Mouse (Mus musculus) midbrain, embryonic 15.5 days (tissue): ENCODE results near the gene Fermt2. TPM values are rescaled to one million over a fixed set of nuclear protein-coding genes. Genes with fewer than 3 reads are reported as not detected.
"Not testable (repeated sequence)": the region's sequence is repeated elsewhere in the genome, so short reads cannot be mapped to it uniquely, and the experiment has no call there.

ENCODE experiments used
- ATAC-seq: fragments of 200-750 bp; cut with Nextera tagmentation; replicated peaks from 2 replicates; pipeline ENCODE4 v1.8.0; 2017; ENCODE audit warnings: moderate TSS enrichment
- H3K27ac ChIP-seq: fragments of 300-500 bp; sonication (generic); 2 replicates; pipeline ENCODE4 v1.5.1; 2015; ENCODE audit warnings: mild to moderate bottlenecking, inconsistent platforms
- H3K27me3 ChIP-seq: fragments of 300-500 bp; sonication (generic); replicated peaks from 2 replicates; pipeline ENCODE4 v1.6.1; 2015; ENCODE audit warnings: inconsistent platforms
- H3K36me3 ChIP-seq: fragments of 300-500 bp; sonication (generic); replicated peaks from 2 replicates; pipeline ENCODE4 v1.6.1; 2015; ENCODE audit warnings: inconsistent platforms
- H3K4me1 ChIP-seq: fragments of 300-500 bp; sonication (generic); 2 replicates; pipeline ENCODE4 v1.6.1; 2015; ENCODE audit warnings: inconsistent platforms
- H3K4me2 ChIP-seq: fragments of 300-500 bp; sonication (generic); 2 replicates; pipeline ENCODE4 v1.6.1; 2015; ENCODE audit warnings: inconsistent platforms, mild to moderate bottlenecking, moderate library complexity
- H3K4me3 ChIP-seq: fragments of 300-500 bp; sonication (generic); 2 replicates; pipeline ENCODE4 v1.5.1; 2015; ENCODE audit warnings: mild to moderate bottlenecking, inconsistent platforms
- H3K9ac ChIP-seq: fragments of 300-500 bp; sonication (generic); 2 replicates; pipeline ENCODE4 v1.6.1; 2015; ENCODE audit warnings: mild to moderate bottlenecking, inconsistent platforms
- H3K9me3 ChIP-seq: fragments of 300-500 bp; sonication (generic); 2 replicates; pipeline ENCODE4 v1.6.1; 2016; ENCODE audit warnings: inconsistent platforms
- WGBS: fragments of 180-500 bp; shearing (Covaris S2); methylation state at CpG from one replicate; pipeline ENCODE4 v1.1.7; 2015; ENCODE audit warnings: mixed read lengths; 5-methylcytosine and 5-hydroxymethylcytosine counted together
- polyA plus RNA-seq: library from polyadenylated mRNA; unstranded; fragments of >200 nt; fragmentation: Nextera tagmentation; extraction: Ambion mirVana; gene quantifications from 2 replicates; pipeline ENCODE4 v1.2.1, GENCODE M21; 2015

Fermt2 gene
- polyA plus RNA-seq, 1 experiment from 2014 or later, result 55.3 TPM

- no peak overlapping the region for H3K4me3 ChIP-seq
- WGBS, result 93% methylated on average over 10 of the region's 10 CpGs
- H3K27ac ChIP-seq, result no peak overlapping the region
- H3K9me3 ChIP-seq, result no peaks in the 10 kb centered on the region
- H3K27me3 ChIP-seq, result no peaks in the 10 kb centered on the region
- ATAC-seq, result no peak
- peaks cover 21% of the 10 kb centered on the region for H3K4me1 ChIP-seq
- H3K9ac ChIP-seq, result no peak overlapping the region
- no peaks in the 10 kb centered on the region for H3K36me3 ChIP-seq
- no peak overlapping the region for H3K4me2 ChIP-seq
Observed at GRCm38 (mm10) chr14:45504422-45505113, 25.4 kb downstream of the Fermt2 start.

GRCm38 (mm10) chr14:45503934-45504333 is 26.0 kb downstream of the Fermt2 start:
- no peaks in the 10 kb centered on the region for H3K36me3 ChIP-seq
- ATAC-seq, result no peak

GRCm38 (mm10) chr14:45500052-45500451 is 29.9 kb downstream of the Fermt2 start:
- H3K9ac ChIP-seq, result no peak overlapping the region
- no peaks in the 10 kb centered on the region for H3K27me3 ChIP-seq
- H3K27ac ChIP-seq, result no peak overlapping the region
- no peak overlapping the region for H3K4me2 ChIP-seq
- H3K9me3 ChIP-seq, result no peaks in the 10 kb centered on the region
- no peak overlapping the region for H3K4me3 ChIP-seq
- 0 out of 2 replicates have a peak, but pooled peaks have one; percentile 65 for ATAC-seq
- no peaks in the 10 kb centered on the region for H3K36me3 ChIP-seq
- WGBS, result 78% methylated on average over 11 of the region's 11 CpGs
- no peaks in the 10 kb centered on the region for H3K4me1 ChIP-seq

More at GRCm38 (mm10) chr14:45503934-45504333, 26.0 kb downstream of the Fermt2 start:
- Histone ChIP-seq H3K9ac (no peak overlapping the region), H3K27me3 (no peaks in the 10 kb centered on the region), H3K4me3 (no peak overlapping the region), H3K27ac (no peak overlapping the region), H3K4me1 (peaks cover 16% of the 10 kb centered on the region), H3K9me3 (no peaks in the 10 kb centered on the region), H3K4me2 (no peak overlapping the region)
- WGBS, result 71% methylated on average over 3 of the region's 3 CpGs

- no peaks in the 10 kb centered on the region for H3K4me1 ChIP-seq
- H3K36me3 ChIP-seq, result no peaks in the 10 kb centered on the region
- no peaks in the 10 kb centered on the region for H3K9me3 ChIP-seq
- no peak overlapping the region for H3K27ac ChIP-seq
- no peak overlapping the region for H3K4me3 ChIP-seq
- WGBS, result 65% methylated on average over 3 of the region's 3 CpGs
- no peaks in the 10 kb centered on the region for H3K27me3 ChIP-seq
- ATAC-seq, result no peak
- H3K9ac ChIP-seq, result no peak overlapping the region
- H3K4me2 ChIP-seq, result no peak overlapping the region
Observed at GRCm38 (mm10) chr14:45497116-45497515, 32.8 kb downstream of the Fermt2 start.

GRCm38 (mm10) chr14:45495810-45496209 is 34.1 kb downstream of the Fermt2 start:
- not testable (repeated sequence) for H3K4me3 ChIP-seq, H3K9me3 ChIP-seq, H3K27ac ChIP-seq, ATAC-seq, H3K4me2 ChIP-seq, H3K4me1 ChIP-seq, H3K36me3 ChIP-seq, H3K9ac ChIP-seq, H3K27me3 ChIP-seq
- 97% methylated on average over 14 of the region's 14 CpGs for WGBS

- Histone ChIP-seq H3K9ac (no peak overlapping the region), H3K4me2 (no peak overlapping the region), H3K4me3 (no peak overlapping the region), H3K4me1 (no peaks in the 10 kb centered on the region), H3K36me3 (no peaks in the 10 kb centered on the region), H3K27ac (no peak overlapping the region), H3K9me3 (no peaks in the 10 kb centered on the region), H3K27me3 (no peaks in the 10 kb centered on the region)
- no peak for ATAC-seq
- 94% methylated on average over 4 of the region's 4 CpGs for WGBS
Observed at GRCm38 (mm10) chr14:45493891-45494290, 36.0 kb downstream of the Fermt2 start.

- H3K4me3 ChIP-seq, result no peak overlapping the region
- no peak overlapping the region for H3K27ac ChIP-seq
- no peak overlapping the region for H3K9ac ChIP-seq
- no peaks in the 10 kb centered on the region for H3K4me1 ChIP-seq
- 95% methylated on average over 4 of the region's 4 CpGs for WGBS
- no peaks in the 10 kb centered on the region for H3K9me3 ChIP-seq
- H3K36me3 ChIP-seq, result no peaks in the 10 kb centered on the region
- no peaks in the 10 kb centered on the region for H3K27me3 ChIP-seq
- no peak for ATAC-seq
- no peak overlapping the region for H3K4me2 ChIP-seq
Observed at GRCm38 (mm10) chr14:45492668-45493067, 37.2 kb downstream of the Fermt2 start.

- no peaks in the 10 kb centered on the region for H3K36me3 ChIP-seq
- H3K9me3 ChIP-seq, result no peaks in the 10 kb centered on the region
- no peak overlapping the region for H3K4me3 ChIP-seq
- WGBS, result 92% methylated on average over 4 of the region's 4 CpGs
- ATAC-seq, result no peak
- H3K9ac ChIP-seq, result no peak overlapping the region
- no peak overlapping the region for H3K4me2 ChIP-seq
- H3K27me3 ChIP-seq, result no peaks in the 10 kb centered on the region
- H3K27ac ChIP-seq, result no peak overlapping the region
- H3K4me1 ChIP-seq, result no peaks in the 10 kb centered on the region
Observed at GRCm38 (mm10) chr14:45492038-45492437, 37.9 kb downstream of the Fermt2 start.

GRCm38 (mm10) chr14:45487201-45487600 is 42.7 kb downstream of the Fermt2 start:
- 98% methylated on average over 2 of the region's 2 CpGs for WGBS
- H3K27ac ChIP-seq, H3K4me1 ChIP-seq, H3K4me3 ChIP-seq, H3K9ac ChIP-seq, H3K27me3 ChIP-seq, H3K9me3 ChIP-seq, ATAC-seq, H3K4me2 ChIP-seq, H3K36me3 ChIP-seq: not testable (repeated sequence)

GRCm38 (mm10) chr14:45483361-45483760 is 46.6 kb downstream of the Fermt2 start:
- not testable (repeated sequence) for H3K4me1 ChIP-seq, H3K9me3 ChIP-seq, H3K27me3 ChIP-seq, ATAC-seq, H3K36me3 ChIP-seq, H3K27ac ChIP-seq, H3K4me3 ChIP-seq, H3K4me2 ChIP-seq, H3K9ac ChIP-seq
- 94% methylated on average over 11 of the region's 11 CpGs for WGBS

- 67% methylated on average over 9 of the region's 9 CpGs for WGBS
- Histone ChIP-seq H3K27me3 (no peaks in the 10 kb centered on the region), H3K9me3 (no peaks in the 10 kb centered on the region), H3K36me3 (peaks cover 9% of the 10 kb centered on the region), H3K4me1 (no peaks in the 10 kb centered on the region), H3K4me2 (no peak overlapping the region), H3K4me3 (no peak overlapping the region), H3K27ac (no peak overlapping the region), H3K9ac (no peak overlapping the region)
- ATAC-seq, result no peak
Observed at GRCm38 (mm10) chr14:45478977-45479806, 50.7 kb downstream of the Fermt2 start.

- Histone ChIP-seq H3K27me3 (no peaks in the 10 kb centered on the region), H3K9ac (no peak overlapping the region), H3K27ac (no peak overlapping the region), H3K36me3 (peaks cover 9% of the 10 kb centered on the region), H3K4me1 (no peaks in the 10 kb centered on the region), H3K4me2 (no peak overlapping the region), H3K9me3 (no peaks in the 10 kb centered on the region), H3K4me3 (no peak overlapping the region)
- no peak for ATAC-seq
- WGBS, result 78% methylated on average over 3 of the region's 3 CpGs
Observed at GRCm38 (mm10) chr14:45478515-45478914, 51.4 kb downstream of the Fermt2 start.

- no peak for ATAC-seq
- Histone ChIP-seq H3K4me3 (no peak overlapping the region), H3K36me3 (peaks cover 9% of the 10 kb centered on the region), H3K27ac (no peak overlapping the region), H3K9ac (no peak overlapping the region), H3K27me3 (no peaks in the 10 kb centered on the region), H3K4me2 (no peak overlapping the region), H3K9me3 (no peaks in the 10 kb centered on the region), H3K4me1 (no peaks in the 10 kb centered on the region)
- 73% methylated on average over 8 of the region's 8 CpGs for WGBS
Observed at GRCm38 (mm10) chr14:45477651-45478050, 52.3 kb downstream of the Fermt2 start.
